In the genomic region with DNA sequence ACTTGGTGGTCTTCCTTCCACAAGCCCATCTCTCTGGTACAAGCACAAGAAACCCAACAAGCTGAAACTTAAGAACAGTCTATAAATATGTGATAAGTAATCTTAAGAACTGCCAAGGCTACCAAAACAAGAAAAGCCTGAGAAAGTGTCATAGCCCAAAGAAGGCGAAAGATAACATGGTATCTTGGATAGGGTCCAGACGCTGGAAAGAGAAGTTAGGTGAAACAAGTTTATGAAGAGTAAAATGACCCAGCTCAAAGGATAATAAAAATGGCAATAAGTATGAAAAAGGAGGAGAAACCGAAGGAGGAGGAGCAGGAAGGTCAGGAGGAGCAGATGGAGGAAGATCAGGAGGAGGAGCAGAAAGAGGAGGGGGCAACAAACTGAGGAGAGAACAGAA, we compare ENCODE assay signal across 24 mouse cellular contexts. TPM values are rescaled to one million over a fixed set of nuclear protein-coding genes. Genes with fewer than 3 reads are reported as not detected.
DNase-seq lines count a peak whose midpoint lies in the region; ATAC-seq and TF ChIP-seq lines count a peak whose summit lies in the region.
"Had no signal": no experiment of that assay in that cellular context is flagged by ENCODE, and none has a peak within 500 bp of the region (broad histone marks: within the 10 kb centered on the region; RNA-seq: fewer than 3 reads in every experiment).

No protein-coding gene starts in this region.

- peak; percentile 64 to 86 for TF ChIP-seq EP300 in MEL (IDR thresholded peaks at IDR 0.05; ENCODE audit: low read depth in 1 of 2, low read length in 2 of 2)

- H3K36me3 ChIP-seq in lung, embryonic 14.5 days (ENCODE audit: insufficient read depth) = no peaks in the 10 kb centered on the region
- peaks cover 0 to 10% of the 10 kb centered on the region in 2 experiments; a peak in 2 of 4 replicates for H3K36me3 ChIP-seq in MEL (ENCODE audit: control insufficient read depth in 1 of 2, insufficient read depth in 2 of 2, low read length in 2 of 2)
- H3K36me3 ChIP-seq: G1E had no signal

- TF ChIP-seq RAD21 in MEL (IDR thresholded peaks at IDR 0.05; ENCODE audit: low read depth, low read length) = no peak; the same call in 1 of the 2 replicates

- no peak for ATAC-seq in lung, embryonic 14.5 days (ENCODE audit: insufficient read depth)
- ATAC-seq in megakaryocyte progenitor cell, adult 5-6 weeks (replicated peaks; ENCODE audit: poor library complexity) = peak; percentile 34; the same call in 1 of the 2 replicates
- peak; percentile 80; the same call in 1 of the 2 replicates for ATAC-seq in megakaryocyte-erythroid progenitor cell, adult 5-6 weeks (replicated peaks; ENCODE audit: low FRiP score, low TSS enrichment, poor library complexity, severe bottlenecking)
- ATAC-seq: activated CD4-positive, CD25-positive, alpha-beta regulatory T cell, adult 4 months; CD4-positive, CD25-positive, alpha-beta regulatory T cell, adult 4 months; Patski had no signal

- H3K4me1 ChIP-seq in lung, embryonic 14.5 days (ENCODE audit: insufficient read depth) = no peaks in the 10 kb centered on the region
- H3K4me1 ChIP-seq in MEL (ENCODE audit: control insufficient read depth in 1 of 2, insufficient read depth in 2 of 2, low read length in 2 of 2) = peaks cover 7 to 13% of the 10 kb centered on the region in 2 experiments

- no peaks in the 10 kb centered on the region for H3K27me3 ChIP-seq in lung, embryonic 14.5 days (ENCODE audit: insufficient read depth, low read length)
- no peaks in the 10 kb centered on the region for H3K27me3 ChIP-seq in MEL (ENCODE audit: control insufficient read depth in 1 of 2, insufficient read depth in 2 of 2, low read length in 2 of 2)
- H3K27me3 ChIP-seq: CH12.LX, Patski had no signal

- H3K27ac ChIP-seq in lung, embryonic 14.5 days (ENCODE audit: low read depth) = no peak overlapping the region
- H3K27ac ChIP-seq in MEL (ENCODE audit: control insufficient read depth, low read depth, low read length) = peak overlapping the region; percentile 51; the same call in 1 of the 2 replicates

- WGBS in lung, embryonic 14.5 days = 48% methylated on average over 3 of the region's 3 CpGs

- TF ChIP-seq POLR2A in MEL (IDR thresholded peaks at IDR 0.05; ENCODE audit: control insufficient read depth in 1 of 2, insufficient read depth in 1 of 2, low read depth in 1 of 2, low read length in 2 of 2, poor library complexity in 1 of 2) = no peak

- H3K79me2 ChIP-seq in MEL (ENCODE audit: control insufficient read depth, insufficient read depth, low read length, poor library complexity) = no peaks in the 10 kb centered on the region

- no peak overlapping the region for H3K4me2 ChIP-seq in lung, embryonic 14.5 days

- H3K9ac ChIP-seq in lung, embryonic 14.5 days = no peak overlapping the region
- no peak overlapping the region for H3K9ac ChIP-seq in MEL (ENCODE audit: control insufficient read depth, low read depth, low read length, poor library complexity, severe bottlenecking)

- H3K4me3 ChIP-seq in lung, embryonic 14.5 days (ENCODE audit: low read depth, low read length) = no peak overlapping the region
- H3K4me3 ChIP-seq in MEL (ENCODE audit: control insufficient read depth in 1 of 2, insufficient read depth in 1 of 2, low read depth in 2 of 2, low read length in 2 of 2) = no peak overlapping the region

- no peaks in the 10 kb centered on the region for H3K9me3 ChIP-seq in lung, embryonic 14.5 days (ENCODE audit: low read depth, low read length)
- no peaks in the 10 kb centered on the region for H3K9me3 ChIP-seq in MEL (replicated peaks; ENCODE audit: insufficient read depth, low read length)
- H3K9me3 ChIP-seq: G1E had no signal

- DNase-seq in lung, embryonic 14.5 days = peak; percentile 27
- no peak for DNase-seq in lung, postnatal 10 days
- peak; percentile 79 for DNase-seq in MEL (ENCODE audit: low read depth, low spot score)
- no peak for DNase-seq in layer of hippocampus, adult 8-10 months (ENCODE audit: low spot score in 2 of 2)
- DNase-seq in T-cell, adult 2 months (ENCODE audit: low spot score) = no peak
- no peak for DNase-seq in thymus, postnatal 36 days
- DNase-seq: adrenal gland, adult 2 months; adrenal gland, adult 8-10 months; adrenal gland, postnatal 10 days; adrenal gland, postnatal 14 days; adrenal gland, postnatal 25 days; adrenal gland, postnatal 36 days; B cell, adult 2 months; cerebellum, adult 11 months; cerebellum, adult 11-12 months; cerebellum, adult 18-20 months; cerebellum, adult 2 months had no signal

- TF ChIP-seq CTCF in lung, embryonic 14.5 days (IDR thresholded peaks at IDR 0.05; ENCODE audit: low read depth) = no peak
- TF ChIP-seq CTCF in MEL (IDR thresholded peaks at IDR 0.05 in 2 of 3, conservative IDR thresholded peaks at IDR 0.05 in 1 of 3; ENCODE audit: control insufficient read depth in 1 of 3, insufficient read depth in 1 of 3, low read depth in 2 of 3, low read length in 3 of 3, poor library complexity in 1 of 3, severe bottlenecking in 1 of 3) = no peak

TF ChIP-seq in MEL, 35 proteins besides CTCF, POLR2A, EP300 and RAD21:
- peak; percentile 69 for TF ChIP-seq SIN3A (IDR thresholded peaks at IDR 0.05; ENCODE audit: low read length)
- TF ChIP-seq KAT2A (conservative IDR thresholded peaks at IDR 0.05; ENCODE audit: low read depth, low read length) = no peak
- no peak for TF ChIP-seq GABPA (IDR thresholded peaks at IDR 0.05; ENCODE audit: low read depth, low read length)
- TF ChIP-seq E2F4 (IDR thresholded peaks at IDR 0.05; ENCODE audit: borderline replicate concordance, low read depth, low read length) = no peak
- TF ChIP-seq TBP (IDR thresholded peaks at IDR 0.05; ENCODE audit: low read depth, low read length) = no peak
- no peak for TF ChIP-seq NELFE (IDR thresholded peaks at IDR 0.05; ENCODE audit: low read depth, low read length)
- TF ChIP-seq ELF1 (IDR thresholded peaks at IDR 0.05; ENCODE audit: low read depth, low read length) = no peak
- 0 out of 2 replicates have a peak, but pooled peaks have one; percentile 36 for TF ChIP-seq MAFK (IDR thresholded peaks at IDR 0.05; ENCODE audit: borderline replicate concordance, low read depth, low read length)
- TF ChIP-seq TAL1 (IDR thresholded peaks at IDR 0.05; ENCODE audit: low read length) = no peak
- peak; percentile 56 for TF ChIP-seq TCF12 (IDR thresholded peaks at IDR 0.05; ENCODE audit: low read depth, low read length)
- peak; percentile 61; the same call in 1 of the 2 replicates for TF ChIP-seq MXI1 (IDR thresholded peaks at IDR 0.05; ENCODE audit: low read depth, low read length)
- TF ChIP-seq USF2 (IDR thresholded peaks at IDR 0.05; ENCODE audit: borderline replicate concordance in 1 of 2, insufficient read depth in 1 of 2, low read depth in 1 of 2, low read length in 2 of 2) = no peak
- TF ChIP-seq USF1 (IDR thresholded peaks at IDR 0.05; ENCODE audit: low read depth, low read length) = no peak
- no peak for TF ChIP-seq POLR2AphosphoS5 (IDR thresholded peaks at IDR 0.05; ENCODE audit: borderline replicate concordance, low read depth, low read length)
- TF ChIP-seq ETS1 (IDR thresholded peaks at IDR 0.05; ENCODE audit: low read depth, low read length) = peak; percentile 83
- TF ChIP-seq CHD2 (IDR thresholded peaks at IDR 0.05; ENCODE audit: low read length) = no peak
- TF ChIP-seq MAX (IDR thresholded peaks at IDR 0.05; ENCODE audit: low read length) = no peak
- TF ChIP-seq POLR2AphosphoS2 (IDR thresholded peaks at IDR 0.05; ENCODE audit: low read length) = no peak
- no peak for TF ChIP-seq ZNF384 (IDR thresholded peaks at IDR 0.05; ENCODE audit: low read depth, low read length)
- no peak for TF ChIP-seq JUND (IDR thresholded peaks at IDR 0.05; ENCODE audit: low read depth, low read length)
- no peak for TF ChIP-seq MEF2A (IDR thresholded peaks at IDR 0.05; ENCODE audit: extremely low read depth, insufficient replicate concordance, low read depth, low read length, poor library complexity, severe bottlenecking)
- no peak for TF ChIP-seq ZKSCAN1 (IDR thresholded peaks at IDR 0.05; ENCODE audit: low read depth, low read length)
- no peak for TF ChIP-seq ZC3H11A (IDR thresholded peaks at IDR 0.05; ENCODE audit: low read depth, low read length)
- TF ChIP-seq NRF1 (IDR thresholded peaks at IDR 0.05; ENCODE audit: insufficient read depth, low read depth, low read length, poor library complexity, severe bottlenecking) = no peak
- TF ChIP-seq MYB (IDR thresholded peaks at IDR 0.05; ENCODE audit: low read depth, low read length) = no peak
- peak; percentile 83 for TF ChIP-seq GATA1 (IDR thresholded peaks at IDR 0.05; ENCODE audit: low read depth, low read length)
- no peak for TF ChIP-seq ZMIZ1 (IDR thresholded peaks at IDR 0.05; ENCODE audit: low read depth, low read length)
- 0 out of 2 replicates have a peak, but pooled peaks have one; percentile 71 for TF ChIP-seq CHD1 (IDR thresholded peaks at IDR 0.05; ENCODE audit: low read depth, low read length)
- 0 out of 2 replicates have a peak, but pooled peaks have one; percentile 32 for TF ChIP-seq MYC (IDR thresholded peaks at IDR 0.05; ENCODE audit: low read depth, low read length)
- no peak for TF ChIP-seq SMC3 (IDR thresholded peaks at IDR 0.05; ENCODE audit: low read depth, low read length)
- TF ChIP-seq UBTF (IDR thresholded peaks at IDR 0.05; ENCODE audit: borderline replicate concordance, insufficient read depth, low read depth, low read length) = no peak
- no peak; the same call in 1 of the 2 replicates for TF ChIP-seq BHLHE40 (IDR thresholded peaks at IDR 0.05; ENCODE audit: borderline replicate concordance, low read depth, low read length)
- TF ChIP-seq HCFC1 (IDR thresholded peaks at IDR 0.05; ENCODE audit: low read depth, low read length) = no peak
- peak; percentile 56; the same call in 1 of the 2 replicates for TF ChIP-seq RCOR1 (IDR thresholded peaks at IDR 0.05; ENCODE audit: low read depth, low read length)
- no peak for TF ChIP-seq MAZ (IDR thresholded peaks at IDR 0.05; ENCODE audit: low read depth, low read length)

RNA-seq across cellular contexts. Expression of a gene that starts 56.9 kb away (rescaled TPM):
- 32.9 and 33.8 TPM in 2 replicates for polyA plus RNA-seq in lung, embryonic 14.5 days (2014; fragmentation: Nextera tagmentation; extraction: Ambion mirVana)
- total RNA-seq in MEL (2012; rRNA removed) = 0.04 and 0.07 TPM in 2 replicates
- under 1 TPM in 1 of 2 experiments, not detected in 1; 0.01 TPM for polyA plus RNA-seq in MEL (2012; ENCODE audit: insufficient read depth in 1 of 2, insufficient read length in 2 of 2, low read depth in 1 of 2, low replicate concordance in 2 of 2, missing spikeins in 1 of 2)
- 0.07 and 0.30 TPM in 2 replicates for total RNA-seq in megakaryocyte progenitor cell, adult 5-6 weeks (2015)
- total RNA-seq in megakaryocyte progenitor cell, adult 5-6 weeks (2017) = 0.12 and 0.20 TPM in 2 replicates
- total RNA-seq in megakaryocyte-erythroid progenitor cell, adult 5-6 weeks (2014; fragmentation: Nextera tagmentation) = 2.8 and 3.3 TPM in 2 replicates
- total RNA-seq in megakaryocyte-erythroid progenitor cell, adult 5-6 weeks (2017) = 2.7 and 3.1 TPM in 2 replicates
- 1 to 10 TPM; 5.7 to 9.0 (median 7.4) TPM for total RNA-seq in layer of hippocampus, adult 8-10 months (2022)
- polyA plus RNA-seq: G1E had no signal

Comparison
In these comparisons a context has a peak if more than half of its experiments do, and no peak if none do; other contexts are left out.
1. DNase-seq: peak in lung, embryonic 14.5 days (single experiment) and MEL (single experiment); none in lung, postnatal 10 days (single experiment), layer of hippocampus, adult 8-10 months (0 of 2), T-cell, adult 2 months (single experiment) and thymus, postnatal 36 days (0 of 2).